8 mouse cellular contexts compared by ENCODE assay signal in genomic region chr2:73066307-73067167, GRCm38 (mm10).
DNase-seq lines count a peak whose midpoint lies in the region; ATAC-seq lines count a peak whose summit lies in the region.

No protein-coding gene starts in this region.

- no peak overlapping the region for H3K27ac ChIP-seq in midbrain, embryonic 11.5 days (ENCODE audit: low read depth, low read length)
- H3K27ac ChIP-seq in midbrain, embryonic 15.5 days: no peak overlapping the region
- H3K27ac ChIP-seq in kidney, embryonic 15.5 days: peak overlapping the region; percentile 33
- no peak overlapping the region for H3K27ac ChIP-seq in forebrain, embryonic 16.5 days (ENCODE audit: low read length)

- no peak overlapping the region for H3K4me2 ChIP-seq in midbrain, embryonic 11.5 days
- H3K4me2 ChIP-seq in midbrain, embryonic 15.5 days: no peak overlapping the region
- H3K4me2 ChIP-seq in kidney, embryonic 15.5 days: peak overlapping the region; percentile 47
- H3K4me2 ChIP-seq in forebrain, embryonic 16.5 days (ENCODE audit: low read length): no peak overlapping the region

- DNase-seq in midbrain, embryonic 11.5 days (ENCODE audit: low spot score, missing footprints): peak; percentile 85
- DNase-seq in frontal cortex, postnatal 36 days (ENCODE audit: low spot score in 2 of 2): no peak
- no peak for DNase-seq in spleen, postnatal 4 days (ENCODE audit: low spot score in 2 of 2)

- WGBS in midbrain, embryonic 11.5 days: 42% methylated on average over 20 of the region's 20 CpGs
- 46% methylated on average over 20 of the region's 20 CpGs for WGBS in midbrain, embryonic 15.5 days
- 11% methylated on average over 20 of the region's 20 CpGs for WGBS in kidney, embryonic 15.5 days
- WGBS in forebrain, embryonic 16.5 days: 39% methylated on average over 20 of the region's 20 CpGs

- H3K9ac ChIP-seq in midbrain, embryonic 11.5 days (ENCODE audit: low read length): no peak overlapping the region
- H3K9ac ChIP-seq in midbrain, embryonic 15.5 days: no peak overlapping the region
- H3K9ac ChIP-seq in kidney, embryonic 15.5 days: no peak overlapping the region
- H3K9ac ChIP-seq in forebrain, embryonic 16.5 days (replicated peaks; ENCODE audit: low read depth, low read length): no peak overlapping the region

- no peak overlapping the region for H3K4me3 ChIP-seq in midbrain, embryonic 11.5 days (ENCODE audit: low read depth, low read length)
- H3K4me3 ChIP-seq in midbrain, embryonic 15.5 days: no peak overlapping the region
- H3K4me3 ChIP-seq in kidney, embryonic 15.5 days (replicated peaks): peak overlapping the region; percentile 8; the same call in 1 of the 2 replicates
- no peak overlapping the region for H3K4me3 ChIP-seq in forebrain, embryonic 16.5 days (replicated peaks; ENCODE audit: low read length)

- H3K36me3 ChIP-seq in midbrain, embryonic 11.5 days (ENCODE audit: control insufficient read depth, insufficient read depth, low read length): no peaks in the 10 kb centered on the region
- no peaks in the 10 kb centered on the region for H3K36me3 ChIP-seq in midbrain, embryonic 15.5 days (replicated peaks)
- H3K36me3 ChIP-seq in kidney, embryonic 15.5 days: no peaks in the 10 kb centered on the region
- no peaks in the 10 kb centered on the region for H3K36me3 ChIP-seq in forebrain, embryonic 16.5 days (ENCODE audit: control insufficient read depth, insufficient read depth)

- H3K9me3 ChIP-seq in midbrain, embryonic 11.5 days (ENCODE audit: control insufficient read depth, low read length): no peaks in the 10 kb centered on the region
- no peaks in the 10 kb centered on the region for H3K9me3 ChIP-seq in midbrain, embryonic 15.5 days
- no peaks in the 10 kb centered on the region for H3K9me3 ChIP-seq in kidney, embryonic 15.5 days (replicated peaks)
- no peaks in the 10 kb centered on the region for H3K9me3 ChIP-seq in forebrain, embryonic 16.5 days (ENCODE audit: control insufficient read depth, low read length)

- H3K4me1 ChIP-seq in midbrain, embryonic 11.5 days (ENCODE audit: control insufficient read depth, insufficient read depth, low read length): no peaks in the 10 kb centered on the region
- H3K4me1 ChIP-seq in midbrain, embryonic 15.5 days: no peaks in the 10 kb centered on the region
- H3K4me1 ChIP-seq in kidney, embryonic 15.5 days: peaks cover 11% of the 10 kb centered on the region
- no peaks in the 10 kb centered on the region for H3K4me1 ChIP-seq in forebrain, embryonic 16.5 days (replicated peaks; ENCODE audit: control insufficient read depth, insufficient read depth, low read length)

- H3K27me3 ChIP-seq in midbrain, embryonic 11.5 days (ENCODE audit: control insufficient read depth, insufficient read depth, low read length): no peaks in the 10 kb centered on the region
- H3K27me3 ChIP-seq in midbrain, embryonic 15.5 days (replicated peaks): no peaks in the 10 kb centered on the region
- peaks cover 9% of the 10 kb centered on the region for H3K27me3 ChIP-seq in kidney, embryonic 15.5 days
- no peaks in the 10 kb centered on the region for H3K27me3 ChIP-seq in forebrain, embryonic 16.5 days (replicated peaks; ENCODE audit: control insufficient read depth, insufficient read depth, low read length)

- ATAC-seq in midbrain, embryonic 11.5 days (ENCODE audit: low FRiP score): no peak
- ATAC-seq in midbrain, embryonic 15.5 days (replicated peaks): no peak
- ATAC-seq in granulocyte monocyte progenitor cell, adult 5-6 weeks (replicated peaks; ENCODE audit: poor library complexity, severe bottlenecking): peak; percentile 23
- peak; percentile 58 for ATAC-seq in kidney, embryonic 15.5 days (replicated peaks; ENCODE audit: low FRiP score)
- ATAC-seq in megakaryocyte-erythroid progenitor cell, adult 5-6 weeks (replicated peaks; ENCODE audit: low FRiP score, low TSS enrichment, poor library complexity, severe bottlenecking): peak; percentile 67; the same call in 1 of the 2 replicates
- no peak for ATAC-seq in forebrain, embryonic 16.5 days

Comparison
In these comparisons a context has a peak if more than half of its experiments do, and no peak if none do; other contexts are left out.
1. ATAC-seq: peak in granulocyte monocyte progenitor cell, adult 5-6 weeks (single experiment), kidney, embryonic 15.5 days (single experiment) and megakaryocyte-erythroid progenitor cell, adult 5-6 weeks (single experiment); none in midbrain, embryonic 11.5 days (single experiment), midbrain, embryonic 15.5 days (single experiment) and forebrain, embryonic 16.5 days (single experiment).